Mouse (Mus musculus) heart, embryonic 16.5 days (tissue): ENCODE measurements around the gene Chst11. TPM values are rescaled to one million over a fixed set of nuclear protein-coding genes. Genes with fewer than 3 reads are reported as not detected.
A peak's percentile ranks its signal among the peaks of the same experiment; 100 is the strongest.

Experiments
- ATAC-seq: fragments of 200-750 bp; cut with Nextera tagmentation; replicated peaks from 2 replicates; pipeline ENCODE4 v1.8.0; 2017; ENCODE audit warnings: moderate number of reproducible peaks; ENCODE audit not compliant: insufficient read depth, low FRiP score; ENCODE audit errors: extremely low read depth
- H3K27ac ChIP-seq: fragments of 300-500 bp; sonication (generic); 2 replicates; pipeline ENCODE4 v1.5.1; 2014; ENCODE audit warnings: mild to moderate bottlenecking, low read length, control low read depth, moderate library complexity
- H3K27me3 ChIP-seq: fragments of 300-500 bp; sonication (generic); 2 replicates; pipeline ENCODE4 v1.6.1; 2014; ENCODE audit warnings: low read length, mixed read lengths; ENCODE audit not compliant: control insufficient read depth, insufficient read depth
- H3K36me3 ChIP-seq: fragments of 300-500 bp; sonication (generic); 2 replicates; pipeline ENCODE4 v1.6.1; 2014; ENCODE audit not compliant: control insufficient read depth, insufficient read depth
- H3K4me1 ChIP-seq: fragments of 300-500 bp; sonication (generic); 2 replicates; pipeline ENCODE4 v1.6.1; 2014; ENCODE audit warnings: low read length, mixed read lengths; ENCODE audit not compliant: control insufficient read depth, insufficient read depth
- H3K4me2 ChIP-seq: fragments of 300-500 bp; sonication (generic); 2 replicates; pipeline ENCODE4 v1.6.1; 2014; ENCODE audit warnings: low read depth, mild to moderate bottlenecking, control low read depth, low read length
- H3K4me3 ChIP-seq: fragments of 300-500 bp; sonication (generic); 2 replicates; pipeline ENCODE4 v1.5.1; 2014; ENCODE audit warnings: mild to moderate bottlenecking, control low read depth, low read length
- H3K9ac ChIP-seq: fragments of 300-500 bp; sonication (generic); 2 replicates; pipeline ENCODE4 v1.6.1; 2014; ENCODE audit warnings: low read length, control low read depth
- H3K9me3 ChIP-seq: fragments of 300-500 bp; sonication (generic); replicated peaks from 2 replicates; pipeline ENCODE4 v1.6.1; 2016; ENCODE audit warnings: low read length; ENCODE audit not compliant: control insufficient read depth
- WGBS: fragments of 180-500 bp; shearing (Covaris S2); extraction: QIAGEN DNeasy Blood & Tissue Kit; methylation state at CpG from one replicate; pipeline ENCODE4 v1.1.7; 2014; 5-methylcytosine and 5-hydroxymethylcytosine counted together
- polyA plus RNA-seq: library from polyadenylated mRNA; unstranded; fragments of >200 nt; fragmentation: Nextera tagmentation; extraction: Ambion mirVana; gene quantifications from 2 replicates; pipeline ENCODE4 v1.2.1, GENCODE M21; 2015

The Chst11 gene
- polyA plus RNA-seq, 1 experiment from 2014 or later: 2.6 TPM

- ATAC-seq: no peak
- Histone ChIP-seq H3K9me3 (peaks cover 5% of the 10 kb centered on the region), H3K9ac (no peak overlapping the region), H3K36me3 (no peaks in the 10 kb centered on the region), H3K4me1 (peaks cover 16% of the 10 kb centered on the region), H3K27ac (no peak overlapping the region), H3K4me3 (no peak overlapping the region), H3K27me3 (no peaks in the 10 kb centered on the region), H3K4me2 (no peak overlapping the region)
- 73% methylated on average over 15 of the region's 15 CpGs for whole genome bisulfite sequencing
Measured at GRCm38 (mm10) chr10:83181831-83182572, 196.7 kb downstream of the Chst11 start.

DNA sequence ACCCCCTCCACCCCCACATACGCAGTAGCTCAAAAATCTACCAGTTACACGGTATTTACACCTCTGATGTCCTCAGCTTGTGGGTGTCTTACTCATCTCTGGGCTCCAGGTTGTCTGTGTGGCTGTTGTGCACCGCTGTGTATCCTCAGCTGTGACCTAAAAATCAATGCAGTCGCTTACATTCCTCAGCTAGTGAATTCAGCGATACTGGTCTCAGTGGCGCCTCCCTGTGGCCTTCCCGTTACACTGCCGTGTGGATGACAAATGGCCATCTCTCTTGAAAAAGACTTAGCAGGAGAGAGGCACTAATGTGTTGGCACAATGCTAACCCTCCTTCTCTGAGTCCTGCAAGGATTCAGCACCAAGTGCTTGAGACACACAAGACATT, 197.3 kb downstream of the Chst11 start:
- peaks cover 5% of the 10 kb centered on the region for H3K9me3 ChIP-seq
- peaks cover 21% of the 10 kb centered on the region for H3K4me1 ChIP-seq
- no peaks in the 10 kb centered on the region for H3K36me3 ChIP-seq
- no peak overlapping the region for H3K4me3 ChIP-seq
- 39% methylated on average over 8 of the region's 8 CpGs for WGBS
- H3K9ac ChIP-seq: no peak overlapping the region
- H3K27ac ChIP-seq: no peak overlapping the region
- H3K27me3 ChIP-seq: no peaks in the 10 kb centered on the region
- H3K4me2 ChIP-seq: no peak overlapping the region
- no peak for ATAC-seq

- peak; percentile 38; the same call in 1 of the 2 replicates for ATAC-seq
- Histone ChIP-seq H3K9me3 (peaks cover 5% of the 10 kb centered on the region), H3K9ac (no peak overlapping the region), H3K36me3 (no peaks in the 10 kb centered on the region), H3K27ac (peak overlapping the region; percentile 33; the same call in 1 of the 2 replicates), H3K4me2 (no peak overlapping the region), H3K4me1 (peaks cover 22% of the 10 kb centered on the region), H3K27me3 (no peaks in the 10 kb centered on the region), H3K4me3 (no peak overlapping the region)
- 45% methylated on average over 12 of the region's 12 CpGs for WGBS
Measured at GRCm38 (mm10) chr10:83183634-83184479, 198.6 kb downstream of the Chst11 start.

- no peak overlapping the region for H3K4me3 ChIP-seq
- H3K4me2 ChIP-seq: peak overlapping the region; percentile 7; the same call in 1 of the 2 replicates
- H3K27me3 ChIP-seq: no peaks in the 10 kb centered on the region
- H3K9ac ChIP-seq: no peak overlapping the region
- H3K4me1 ChIP-seq: peaks cover 22% of the 10 kb centered on the region
- H3K9me3 ChIP-seq: peaks cover under 1% of the 10 kb centered on the region; the same call in 1 of the 2 replicates
- H3K27ac ChIP-seq: peak overlapping the region; percentile 33; the same call in 1 of the 2 replicates
- no peaks in the 10 kb centered on the region for H3K36me3 ChIP-seq
- 0 out of 2 replicates have a peak, but pooled peaks have one; percentile 5 for ATAC-seq
- 43% methylated on average over 7 of the region's 7 CpGs for WGBS
Measured at GRCm38 (mm10) chr10:83184480-83185069, 199.3 kb downstream of the Chst11 start.

DNA sequence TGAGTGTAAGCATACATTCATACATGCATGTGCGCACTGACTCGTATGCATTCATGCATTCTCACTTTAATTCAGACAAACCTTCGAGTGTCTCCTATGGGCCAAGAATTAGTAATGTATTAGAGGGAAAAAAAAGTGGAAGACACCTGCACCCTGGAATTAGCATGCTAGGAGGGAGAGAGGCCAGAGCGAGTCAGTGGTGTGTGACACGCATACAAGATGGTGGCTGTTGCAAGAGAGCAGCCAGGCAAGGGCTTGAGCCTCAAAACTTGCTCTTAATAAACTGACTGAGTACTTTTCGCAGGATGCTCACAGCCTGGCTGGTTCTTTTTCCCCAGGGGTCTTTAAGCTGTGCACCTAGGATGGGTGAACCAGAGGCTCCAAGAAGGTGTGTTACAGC, 199.8 kb downstream of the Chst11 start:
- Histone ChIP-seq H3K4me1 (peaks cover 22% of the 10 kb centered on the region), H3K9me3 (no peaks in the 10 kb centered on the region), H3K9ac (no peak overlapping the region), H3K27me3 (no peaks in the 10 kb centered on the region), H3K4me3 (no peak overlapping the region), H3K36me3 (no peaks in the 10 kb centered on the region), H3K27ac (no peak overlapping the region), H3K4me2 (no peak overlapping the region)
- ATAC-seq: no peak
- WGBS: 96% methylated on average over 6 of the region's 6 CpGs

DNA sequence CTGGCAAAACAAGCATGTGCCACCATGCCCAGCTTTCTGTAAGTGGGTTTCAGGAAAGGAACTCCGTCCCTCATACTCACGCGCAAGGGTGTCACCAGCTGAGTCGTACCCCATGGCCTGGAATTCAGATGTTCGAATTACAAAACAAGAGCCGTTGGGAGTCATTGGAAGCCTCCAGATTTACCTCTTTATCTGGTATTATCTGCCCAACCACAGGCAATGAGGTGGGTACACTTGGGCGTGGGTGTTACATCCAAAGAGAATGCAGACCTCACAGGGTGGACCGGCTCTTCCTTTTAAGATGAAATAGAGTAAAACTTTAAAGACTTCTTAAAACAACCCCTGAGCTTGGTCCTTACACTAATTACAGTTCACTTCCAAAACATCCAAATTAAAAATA, 200.9 kb downstream of the Chst11 start:
- Histone ChIP-seq H3K27me3 (no peaks in the 10 kb centered on the region), H3K27ac (no peak overlapping the region), H3K36me3 (peaks cover 4% of the 10 kb centered on the region; the same call in 1 of the 2 replicates), H3K4me2 (no peak overlapping the region), H3K4me1 (peaks cover 22% of the 10 kb centered on the region), H3K4me3 (no peak overlapping the region), H3K9ac (no peak overlapping the region), H3K9me3 (0 out of 2 replicates have a peak, but pooled peaks cover 3% of the 10 kb centered on the region)
- ATAC-seq: no peak
- 81% methylated on average over 8 of the region's 8 CpGs for WGBS

- WGBS: 30% methylated on average over 5 of the region's 5 CpGs
- Histone ChIP-seq H3K4me3 (no peak overlapping the region), H3K27me3 (no peaks in the 10 kb centered on the region), H3K4me2 (no peak overlapping the region), H3K4me1 (peaks cover 22% of the 10 kb centered on the region), H3K27ac (no peak overlapping the region), H3K36me3 (peaks cover 9% of the 10 kb centered on the region; the same call in 1 of the 2 replicates), H3K9me3 (0 out of 2 replicates have a peak, but pooled peaks cover 3% of the 10 kb centered on the region), H3K9ac (no peak overlapping the region)
- ATAC-seq: no peak
Measured at GRCm38 (mm10) chr10:83186984-83187383, 201.7 kb downstream of the Chst11 start.

DNA sequence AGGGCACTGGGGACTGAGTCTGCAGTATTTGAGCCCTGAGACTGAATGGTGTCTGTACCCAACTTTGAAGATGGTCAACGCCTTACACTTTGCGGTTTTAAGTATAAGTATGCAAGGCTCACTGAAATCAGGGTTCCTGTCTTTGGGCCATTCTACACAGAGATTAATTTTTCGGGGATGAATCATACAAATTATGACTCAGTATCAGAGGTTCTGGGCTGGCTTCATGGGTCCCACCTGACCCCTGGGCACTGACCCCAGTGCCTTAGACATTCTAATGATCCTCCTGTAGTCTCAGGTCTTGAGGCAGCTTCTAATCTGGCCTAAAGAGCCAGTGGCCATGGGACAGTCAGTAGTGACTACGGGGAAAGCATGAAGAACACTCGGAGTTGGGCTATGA, 203.8 kb downstream of the Chst11 start:
- peaks cover 9% of the 10 kb centered on the region; the same call in 1 of the 2 replicates for H3K36me3 ChIP-seq
- H3K27me3 ChIP-seq: no peaks in the 10 kb centered on the region
- ATAC-seq: no peak
- 86% methylated on average over 5 of the region's 5 CpGs for WGBS
- H3K27ac ChIP-seq: no peak overlapping the region
- H3K4me1 ChIP-seq: peaks cover 18% of the 10 kb centered on the region
- no peak overlapping the region for H3K4me2 ChIP-seq
- H3K4me3 ChIP-seq: no peak overlapping the region
- no peak overlapping the region for H3K9ac ChIP-seq
- H3K9me3 ChIP-seq: 0 out of 2 replicates have a peak, but pooled peaks cover 3% of the 10 kb centered on the region
